Mouse (Mus musculus): ENCODE results near the gene Cnot6l.

Gene Cnot6l

GRCm38 (mm10) chr5:96161578-96162398 lies 2.2 kb downstream of the Cnot6l start:
- peak; percentile 51 for DNase-seq (ENCODE audit: low spot score)

- DNase-seq (ENCODE audit: low spot score) = no peak
These were observed 2.8 kb downstream of the Cnot6l start for GRCm38 (mm10) chr5:96161263-96161577.

GRCm38 (mm10) chr5:96160467-96161262 lies 3.3 kb downstream of the Cnot6l start:
- peak; percentile 67 for DNase-seq (ENCODE audit: low spot score)

- DNase-seq (ENCODE audit: low spot score) = no peak
These were observed 21.6 kb downstream of the Cnot6l start for GRCm38 (mm10) chr5:96142351-96142750.

- DNase-seq (ENCODE audit: low spot score) = no peak
These were observed 33.3 kb downstream of the Cnot6l start for GRCm38 (mm10) chr5:96130683-96131082.

GRCm38 (mm10) chr5:96126856-96127255 lies 37.1 kb downstream of the Cnot6l start:
- DNase-seq (ENCODE audit: low spot score) = peak; percentile 56

- DNase-seq (ENCODE audit: low spot score) = no peak
These were observed 49.0 kb downstream of the Cnot6l start for GRCm38 (mm10) chr5:96114943-96115342.

GRCm38 (mm10) chr5:96104644-96105043 lies 59.3 kb downstream of the Cnot6l start:
- DNase-seq (ENCODE audit: low spot score) = no peak

GRCm38 (mm10) chr5:96091468-96091867 lies 72.5 kb downstream of the Cnot6l start:
- peak; percentile 47 for DNase-seq (ENCODE audit: low spot score)

- DNase-seq (ENCODE audit: low spot score) = no peak
These were observed 78.6 kb downstream of the Cnot6l start for GRCm38 (mm10) chr5:96085324-96085723.

- DNase-seq (ENCODE audit: low spot score) = no peak
These were observed 84.9 kb downstream of the Cnot6l start for GRCm38 (mm10) chr5:96079026-96079425.

- DNase-seq (ENCODE audit: low spot score) = no peak
These were observed 98.4 kb downstream of the Cnot6l start for GRCm38 (mm10) chr5:96065591-96065990.

- no peak for DNase-seq (ENCODE audit: low spot score)
These were observed 121.5 kb downstream of the Cnot6l start for GRCm38 (mm10) chr5:96042492-96042891.

GRCm38 (mm10) chr5:96041507-96042104 lies 122.4 kb downstream of the Cnot6l start:
- no peak for DNase-seq (ENCODE audit: low spot score)

GRCm38 (mm10) chr5:96039188-96039840 lies 124.7 kb downstream of the Cnot6l start:
- DNase-seq (ENCODE audit: low spot score) = no peak

- no peak for DNase-seq (ENCODE audit: low spot score)
These were observed 126.3 kb downstream of the Cnot6l start for GRCm38 (mm10) chr5:96037684-96038121.

- peak; percentile 37 for DNase-seq (ENCODE audit: low spot score)
These were observed 127.8 kb downstream of the Cnot6l start for GRCm38 (mm10) chr5:96036125-96036672.

- no peak for DNase-seq (ENCODE audit: low spot score)
These were observed 129.9 kb downstream of the Cnot6l start for GRCm38 (mm10) chr5:96034101-96034500.

GRCm38 (mm10) chr5:96029821-96030220 lies 134.2 kb downstream of the Cnot6l start:
- no peak for DNase-seq (ENCODE audit: low spot score)

Data from adipocyte (in vitro differentiated cells).